ENCODE assay signal across 8 mouse cellular contexts in the genomic region with DNA sequence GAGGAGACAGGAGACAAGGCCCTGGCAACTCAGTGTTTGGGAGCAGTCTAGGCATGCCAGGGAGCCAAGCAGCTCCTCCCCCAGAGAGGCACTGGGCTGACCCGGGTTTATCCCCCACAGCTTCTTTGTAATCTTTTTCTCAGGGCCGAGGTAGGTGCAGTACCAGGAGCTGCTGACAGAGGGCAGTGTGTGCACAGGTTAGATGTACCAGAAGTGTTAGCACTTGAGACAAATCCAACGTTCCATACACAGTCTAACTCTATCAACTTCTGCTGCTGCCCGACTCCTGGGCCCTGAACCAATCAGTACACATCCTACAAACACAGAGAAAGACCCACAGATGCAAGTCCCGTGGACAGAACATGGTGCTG. TPM values are rescaled to one million over a fixed set of nuclear protein-coding genes. Genes with fewer than 3 reads are reported as not detected.
A peak's percentile ranks its signal among the peaks of the same experiment; 100 is the strongest.
DNase-seq lines count a peak whose midpoint lies in the region; ATAC-seq and TF ChIP-seq lines count a peak whose summit lies in the region.

No protein-coding gene starts in this region.

- no peaks in the 10 kb centered on the region for H3K4me1 ChIP-seq in heart, embryonic 10.5 days
- no peaks in the 10 kb centered on the region for H3K4me1 ChIP-seq in kidney, embryonic 16.5 days (ENCODE audit: insufficient read depth, low read length)
- H3K4me1 ChIP-seq in limb, embryonic 15.5 days = no peaks in the 10 kb centered on the region

- TF ChIP-seq CTCF in brain, embryonic 14.5 days (IDR thresholded peaks at IDR 0.05; ENCODE audit: borderline replicate concordance, extremely low read depth, insufficient read depth, insufficient read length) = peak; percentile 91

- peak; percentile 33; the same call in 1 of the 2 replicates for ATAC-seq in erythroid progenitor cell, adult 5-6 weeks (replicated peaks; ENCODE audit: low FRiP score, poor library complexity, severe bottlenecking)
- peak; percentile 59 for ATAC-seq in kidney, embryonic 16.5 days (ENCODE audit: low FRiP score, low TSS enrichment)
- ATAC-seq in limb, embryonic 15.5 days (ENCODE audit: insufficient number of reproducible peaks, low FRiP score, low TSS enrichment, low read depth) = 0 out of 2 replicates have a peak, but pooled peaks have one; percentile 50

- DNase-seq in B cell, adult 2 months = peak; percentile 75 to 76
- DNase-seq in brain, embryonic 14.5 days (ENCODE audit: low read depth) = peak; percentile 90
- peak; percentile 84 for DNase-seq in heart, embryonic 10.5 days (ENCODE audit: low spot score)
- peak; percentile 69 for DNase-seq in naive thymus-derived CD4-positive, alpha-beta T cell, adult 2 months (ENCODE audit: low read depth)
- peak; percentile 68 for DNase-seq in splenic B cell, adult 2 months (ENCODE audit: low read depth, low spot score)

- H3K27ac ChIP-seq in heart, embryonic 10.5 days = no peak overlapping the region
- no peak overlapping the region for H3K27ac ChIP-seq in kidney, embryonic 16.5 days (ENCODE audit: low read length)
- H3K27ac ChIP-seq in limb, embryonic 15.5 days = no peak overlapping the region

- no peak overlapping the region for H3K4me2 ChIP-seq in kidney, embryonic 16.5 days (replicated peaks; ENCODE audit: low read depth, low read length)
- no peak overlapping the region for H3K4me2 ChIP-seq in limb, embryonic 15.5 days

- H3K4me3 ChIP-seq in heart, embryonic 10.5 days = no peak overlapping the region
- H3K4me3 ChIP-seq in kidney, embryonic 16.5 days (ENCODE audit: low read length) = no peak overlapping the region
- H3K4me3 ChIP-seq in limb, embryonic 15.5 days = no peak overlapping the region

- H3K9me3 ChIP-seq in heart, embryonic 10.5 days = no peaks in the 10 kb centered on the region
- no peaks in the 10 kb centered on the region for H3K9me3 ChIP-seq in kidney, embryonic 16.5 days (ENCODE audit: low read length)
- H3K9me3 ChIP-seq in limb, embryonic 15.5 days = no peaks in the 10 kb centered on the region

- WGBS in heart, embryonic 10.5 days = 8% methylated on average over 5 of the region's 5 CpGs
- 10% methylated on average over 5 of the region's 5 CpGs for WGBS in kidney, embryonic 16.5 days
- 7% methylated on average over 5 of the region's 5 CpGs for WGBS in limb, embryonic 15.5 days

- H3K9ac ChIP-seq in kidney, embryonic 16.5 days (replicated peaks; ENCODE audit: low read length) = no peak overlapping the region
- no peak overlapping the region for H3K9ac ChIP-seq in limb, embryonic 15.5 days

- H3K36me3 ChIP-seq in heart, embryonic 10.5 days = no peaks in the 10 kb centered on the region
- no peaks in the 10 kb centered on the region for H3K36me3 ChIP-seq in kidney, embryonic 16.5 days (ENCODE audit: insufficient read depth, low read length)
- no peaks in the 10 kb centered on the region for H3K36me3 ChIP-seq in limb, embryonic 15.5 days
- no peaks in the 10 kb centered on the region for H3K36me3 ChIP-seq in splenic B cell, adult 2 months (ENCODE audit: control insufficient read depth, insufficient read depth, low read length, poor library complexity, severe bottlenecking)

- no peak for TF ChIP-seq POLR2A in brain, embryonic 14.5 days (IDR thresholded peaks at IDR 0.05; ENCODE audit: borderline replicate concordance, extremely low read depth, insufficient read depth, insufficient read length, poor library complexity, severe bottlenecking)

- H3K27me3 ChIP-seq in heart, embryonic 10.5 days (ENCODE audit: insufficient read depth, poor library complexity, severe bottlenecking) = peaks cover 55% of the 10 kb centered on the region
- no peaks in the 10 kb centered on the region; the same call in 1 of the 2 replicates for H3K27me3 ChIP-seq in kidney, embryonic 16.5 days (ENCODE audit: insufficient read depth, low read length)
- peaks cover 8% of the 10 kb centered on the region; the same call in 1 of the 2 replicates for H3K27me3 ChIP-seq in limb, embryonic 15.5 days
- no peaks in the 10 kb centered on the region for H3K27me3 ChIP-seq in splenic B cell, adult 2 months (ENCODE audit: control insufficient read depth, insufficient read depth, low read length, poor library complexity, severe bottlenecking)

RNA-seq across cellular contexts. Expression of a gene that starts 13.6 kb away (rescaled TPM):
- 0.04 and 0.08 TPM in 2 replicates for polyA plus RNA-seq in brain, embryonic 14.5 days (2012; rRNA removed)
- total RNA-seq in erythroid progenitor cell, adult 5-6 weeks (2015; ENCODE audit: low replicate concordance) = not detected in 2 replicates
- total RNA-seq in erythroid progenitor cell, adult 5-6 weeks (2017; ENCODE audit: low replicate concordance) = not detected in 2 replicates
- not detected in 2 replicates for polyA plus RNA-seq in heart, embryonic 10.5 days (2016; fragmentation: Nextera tagmentation; extraction: Ambion mirVana)
- polyA plus RNA-seq in kidney, embryonic 16.5 days (2015; fragmentation: Nextera tagmentation; extraction: Ambion mirVana) = not detected in 2 replicates
- 0.27 and 0.63 TPM in 2 replicates for polyA plus RNA-seq in limb, embryonic 15.5 days (2015; fragmentation: Nextera tagmentation; extraction: Ambion mirVana)

RNA-seq across cellular contexts. Expression of a gene that starts 29.4 kb away (rescaled TPM):
- polyA plus RNA-seq in brain, embryonic 14.5 days (2012; rRNA removed) = 0.78 and 0.98 TPM in 2 replicates
- total RNA-seq in erythroid progenitor cell, adult 5-6 weeks (2015; ENCODE audit: low replicate concordance) = not detected in 2 replicates
- not detected in 2 replicates for total RNA-seq in erythroid progenitor cell, adult 5-6 weeks (2017; ENCODE audit: low replicate concordance)
- not detected in 2 replicates for polyA plus RNA-seq in heart, embryonic 10.5 days (2016; fragmentation: Nextera tagmentation; extraction: Ambion mirVana)
- not detected in 2 replicates for polyA plus RNA-seq in kidney, embryonic 16.5 days (2015; fragmentation: Nextera tagmentation; extraction: Ambion mirVana)
- polyA plus RNA-seq in limb, embryonic 15.5 days (2015; fragmentation: Nextera tagmentation; extraction: Ambion mirVana) = 0.09 TPM in 1 of 2 replicates, not detected in the other

RNA-seq across cellular contexts. Expression of a gene that starts 29.8 kb away (rescaled TPM):
- polyA plus RNA-seq in brain, embryonic 14.5 days (2012; rRNA removed) = 0.09 and 0.18 TPM in 2 replicates
- not detected in 2 replicates for total RNA-seq in erythroid progenitor cell, adult 5-6 weeks (2015; ENCODE audit: low replicate concordance)
- total RNA-seq in erythroid progenitor cell, adult 5-6 weeks (2017; ENCODE audit: low replicate concordance) = not detected in 2 replicates
- not detected in 2 replicates for polyA plus RNA-seq in heart, embryonic 10.5 days (2016; fragmentation: Nextera tagmentation; extraction: Ambion mirVana)
- polyA plus RNA-seq in kidney, embryonic 16.5 days (2015; fragmentation: Nextera tagmentation; extraction: Ambion mirVana) = not detected in 2 replicates
- not detected in 2 replicates for polyA plus RNA-seq in limb, embryonic 15.5 days (2015; fragmentation: Nextera tagmentation; extraction: Ambion mirVana)

RNA-seq across cellular contexts. Expression of a gene that starts 45.3 kb away (rescaled TPM):
- not detected in 2 replicates for polyA plus RNA-seq in brain, embryonic 14.5 days (2012; rRNA removed)
- total RNA-seq in erythroid progenitor cell, adult 5-6 weeks (2015; ENCODE audit: low replicate concordance) = not detected in 2 replicates
- total RNA-seq in erythroid progenitor cell, adult 5-6 weeks (2017; ENCODE audit: low replicate concordance) = not detected in 2 replicates
- not detected in 2 replicates for polyA plus RNA-seq in heart, embryonic 10.5 days (2016; fragmentation: Nextera tagmentation; extraction: Ambion mirVana)
- not detected in 2 replicates for polyA plus RNA-seq in kidney, embryonic 16.5 days (2015; fragmentation: Nextera tagmentation; extraction: Ambion mirVana)
- polyA plus RNA-seq in limb, embryonic 15.5 days (2015; fragmentation: Nextera tagmentation; extraction: Ambion mirVana) = 0.87 and 1.2 TPM in 2 replicates

RNA-seq across cellular contexts. Expression of a gene that starts 60.0 kb away (rescaled TPM):
- 33.7 and 53.0 TPM in 2 replicates for polyA plus RNA-seq in brain, embryonic 14.5 days (2012; rRNA removed)
- total RNA-seq in erythroid progenitor cell, adult 5-6 weeks (2015; ENCODE audit: low replicate concordance) = not detected in 2 replicates
- total RNA-seq in erythroid progenitor cell, adult 5-6 weeks (2017; ENCODE audit: low replicate concordance) = not detected in 2 replicates
- 0.33 and 1.4 TPM in 2 replicates for polyA plus RNA-seq in heart, embryonic 10.5 days (2016; fragmentation: Nextera tagmentation; extraction: Ambion mirVana)
- polyA plus RNA-seq in kidney, embryonic 16.5 days (2015; fragmentation: Nextera tagmentation; extraction: Ambion mirVana) = 0.26 and 0.67 TPM in 2 replicates
- 841 and 914 TPM in 2 replicates for polyA plus RNA-seq in limb, embryonic 15.5 days (2015; fragmentation: Nextera tagmentation; extraction: Ambion mirVana)
